Mouse (Mus musculus) MEL (cell line): ENCODE data around the gene Dyx1c1.

ENCODE experiments used
- CTCF ChIP-seq, 3 experiments: IDR thresholded peaks in 2 of 3; conservative IDR thresholded peaks in 1 of 3; 2 replicates each; pipeline ENCODE4 v1.5.1; 2011 to 2012; ENCODE audit warnings: low read length in 3 of 3, low read depth in 2 of 3, mild to moderate bottlenecking in 2 of 3, improper control_type of control experiment in 1 of 3, inconsistent platforms in 1 of 3, mixed read lengths in 1 of 3, moderate library complexity in 1 of 3; ENCODE audit not compliant: control insufficient read depth in 1 of 3, insufficient read depth in 1 of 3, poor library complexity in 1 of 3, severe bottlenecking in 1 of 3
- HCFC1 ChIP-seq: IDR thresholded peaks from 2 replicates; pipeline ENCODE4 v1.6.1; 2012; ENCODE audit warnings: low read depth, mild to moderate bottlenecking, inconsistent platforms, low read length, improper control_type of control experiment, moderate library complexity
- JUND ChIP-seq: IDR thresholded peaks from 2 replicates; pipeline ENCODE4 v1.6.1; 2011; ENCODE audit warnings: low read depth, mild to moderate bottlenecking, improper control_type of control experiment, low read length
- MAZ ChIP-seq: IDR thresholded peaks from 2 replicates; pipeline ENCODE4 v1.6.1; 2012; ENCODE audit warnings: low read depth, mild to moderate bottlenecking, inconsistent platforms, low read length, improper control_type of control experiment
- MEF2A ChIP-seq: IDR thresholded peaks from 2 replicates; pipeline ENCODE4 v1.6.1; 2014; ENCODE audit warnings: low read depth, mild to moderate bottlenecking, inconsistent platforms, low read length, improper control_type of control experiment; ENCODE audit not compliant: poor library complexity, insufficient replicate concordance, severe bottlenecking; ENCODE audit errors: extremely low read depth
- POLR2A ChIP-seq, 2 experiments: IDR thresholded peaks; 2 replicates each; pipeline ENCODE4 v1.6.1; 2011 to 2012; ENCODE audit warnings: low read length in 2 of 2, mild to moderate bottlenecking in 2 of 2, control low read depth in 1 of 2, improper control_type of control experiment in 1 of 2, low read depth in 1 of 2, moderate library complexity in 1 of 2; ENCODE audit not compliant: control insufficient read depth in 1 of 2, insufficient read depth in 1 of 2, poor library complexity in 1 of 2
- RCOR1 ChIP-seq: IDR thresholded peaks from 2 replicates; pipeline ENCODE4 v1.6.1; 2012; ENCODE audit warnings: low read depth, mild to moderate bottlenecking, inconsistent platforms, low read length, improper control_type of control experiment
- TAL1 ChIP-seq: IDR thresholded peaks from 2 replicates; pipeline ENCODE4 v1.6.1; 2012; ENCODE audit warnings: mild to moderate bottlenecking, inconsistent platforms, low read length, moderate library complexity, mixed read lengths
- USF1 ChIP-seq: IDR thresholded peaks from 2 replicates; pipeline ENCODE4 v1.6.1; 2014; ENCODE audit warnings: low read depth, mild to moderate bottlenecking, inconsistent platforms, low read length, improper control_type of control experiment, moderate library complexity
- ZC3H11A ChIP-seq: IDR thresholded peaks from 2 replicates; pipeline ENCODE4 v1.6.1; 2012; ENCODE audit warnings: low read depth, mild to moderate bottlenecking, inconsistent platforms, low read length, improper control_type of control experiment
- ZNF384 ChIP-seq: IDR thresholded peaks from 2 replicates; pipeline ENCODE4 v1.6.1; 2012; ENCODE audit warnings: low read depth, mild to moderate bottlenecking, inconsistent platforms, low read length, improper control_type of control experiment

- TF ChIP-seq POLR2A (IDR thresholded peaks at IDR 0.05; ENCODE audit: control insufficient read depth in 1 of 2, insufficient read depth in 1 of 2, low read depth in 1 of 2, low read length in 2 of 2, poor library complexity in 1 of 2) (no peak), HCFC1 (no peak), JUND (no peak), CTCF (IDR thresholded peaks at IDR 0.05 in 2 of 3, conservative IDR thresholded peaks at IDR 0.05 in 1 of 3; ENCODE audit: control insufficient read depth in 1 of 3, insufficient read depth in 1 of 3, low read depth in 2 of 3, low read length in 3 of 3, poor library complexity in 1 of 3, severe bottlenecking in 1 of 3) (no peak), USF1 (no peak), ZNF384 (no peak), RCOR1 (no peak), MEF2A (no peak), MAZ (no peak), TAL1 (no peak), ZC3H11A (no peak)
Measured at GRCm38 (mm10) chr9:72974734-72975133, 16.1 kb downstream of the Dyx1c1 start.
